Mouse (Mus musculus) E14TG2a.4 (cell line): ENCODE data around the gene Olfr54.

Source experiments
- H3K27me3 ChIP-seq: 2 replicates; pipeline ENCODE4 v1.6.1; 2014; ENCODE audit warnings: low read length, control low read depth; ENCODE audit not compliant: insufficient read depth
- H3K36me3 ChIP-seq: 2 replicates; pipeline ENCODE4 v1.6.1; 2014; ENCODE audit warnings: low read length, control low read depth; ENCODE audit not compliant: insufficient read depth
- H3K4me1 ChIP-seq: replicated peaks from 2 replicates; pipeline ENCODE4 v1.6.1; 2014; ENCODE audit warnings: low read depth, low read length, control low read depth
- H3K4me3 ChIP-seq: replicated peaks from 2 replicates; pipeline ENCODE4 v1.5.1; 2014; ENCODE audit warnings: mild to moderate bottlenecking, low read length
- H3K9me3 ChIP-seq: 2 replicates; pipeline ENCODE4 v1.6.1; 2014; ENCODE audit warnings: low read length, control low read depth
- CTCF ChIP-seq: conservative IDR thresholded peaks from 2 replicates; pipeline ENCODE4 v1.5.1; 2014; ENCODE audit warnings: low read length
- NANOG ChIP-seq: IDR thresholded peaks from 2 replicates; pipeline ENCODE4 v1.6.1; 2014; ENCODE audit warnings: borderline replicate concordance, low read length, mixed read lengths
- POU5F1 ChIP-seq: IDR thresholded peaks from 2 replicates; pipeline ENCODE4 v1.6.1; 2014; ENCODE audit warnings: low read length, borderline replicate concordance

The Olfr54 gene

DNA sequence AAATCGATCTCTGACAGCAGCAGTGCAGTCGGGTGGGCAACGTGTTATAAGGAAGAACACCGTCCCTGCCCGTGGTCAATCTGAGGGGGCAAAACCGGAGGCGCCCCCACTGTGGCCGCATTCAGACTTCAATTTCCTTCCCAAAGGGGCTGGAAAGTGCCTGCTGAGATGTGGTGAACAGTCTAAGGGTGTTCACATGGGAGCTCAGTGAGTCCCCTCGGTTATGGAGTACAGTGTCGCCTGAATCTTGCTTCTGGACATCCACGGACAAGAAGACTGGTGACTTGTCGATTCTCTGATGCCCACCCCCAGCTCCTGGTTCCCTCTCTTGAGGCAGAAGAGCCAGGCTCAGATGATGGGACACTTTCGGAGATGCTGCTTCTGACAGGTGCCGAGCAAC lies 45.6 kb downstream of the Olfr54 start:
- Histone ChIP-seq H3K4me1 (peaks cover 9% of the 10 kb centered on the region), H3K4me3 (peak overlapping the region; percentile 95), H3K36me3 (peaks cover 7% of the 10 kb centered on the region), H3K9me3 (no peaks in the 10 kb centered on the region), H3K27me3 (peaks cover 9% of the 10 kb centered on the region)
- no peak for TF ChIP-seq CTCF
- TF ChIP-seq NANOG, result no peak
- TF ChIP-seq POU5F1, result no peak

DNA sequence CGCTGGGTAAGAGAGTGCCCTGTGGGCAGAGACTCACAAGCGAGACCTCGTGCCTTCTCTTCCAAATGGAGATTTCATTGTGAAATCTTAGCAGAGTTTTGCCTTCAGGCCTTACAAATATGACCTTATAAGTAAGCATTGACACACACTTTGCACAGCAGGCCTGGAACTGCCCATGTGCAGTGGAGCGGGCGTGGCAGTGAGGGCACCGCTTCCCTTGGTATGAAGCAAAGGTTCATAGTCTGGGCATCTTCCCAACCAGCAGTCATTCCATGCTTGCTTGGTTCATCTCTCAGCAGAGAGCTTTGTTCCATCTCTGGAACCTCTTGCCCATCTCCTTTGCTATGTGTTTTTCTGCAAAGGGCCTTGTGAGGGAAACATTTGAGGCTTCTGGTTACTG lies 46.9 kb downstream of the Olfr54 start:
- Histone ChIP-seq H3K36me3 (peaks cover 7% of the 10 kb centered on the region), H3K4me3 (no peak overlapping the region), H3K4me1 (peaks cover 8% of the 10 kb centered on the region), H3K9me3 (no peaks in the 10 kb centered on the region), H3K27me3 (peaks cover 9% of the 10 kb centered on the region)
- TF ChIP-seq NANOG (no peak), CTCF (no peak), POU5F1 (no peak)

DNA sequence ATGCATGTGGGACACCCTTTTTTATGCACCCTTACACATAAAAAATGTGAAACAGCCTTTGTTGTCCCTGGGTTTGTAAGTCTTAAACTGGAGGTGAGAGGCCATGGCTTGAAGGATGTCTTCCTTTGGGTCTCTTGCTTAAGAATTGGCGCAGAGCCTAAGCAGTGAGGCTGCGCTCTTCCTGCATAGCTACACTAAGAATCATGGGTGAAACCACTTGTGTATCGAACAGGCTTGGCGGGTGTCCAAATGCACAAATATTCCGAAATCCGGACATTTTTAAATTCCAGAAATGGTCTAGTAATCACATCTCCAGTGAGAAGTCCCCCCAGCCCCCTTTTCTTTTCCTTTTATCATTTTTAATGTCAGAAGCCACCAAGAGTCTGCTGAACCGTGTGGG lies 49.2 kb downstream of the Olfr54 start:
- no peaks in the 10 kb centered on the region for H3K9me3 ChIP-seq
- H3K27me3 ChIP-seq, result peaks cover 9% of the 10 kb centered on the region
- H3K36me3 ChIP-seq, result peaks cover 9% of the 10 kb centered on the region
- no peak overlapping the region for H3K4me3 ChIP-seq
- H3K4me1 ChIP-seq, result peaks cover 8% of the 10 kb centered on the region
- TF ChIP-seq POU5F1 (no peak), NANOG (no peak), CTCF (no peak)

DNA sequence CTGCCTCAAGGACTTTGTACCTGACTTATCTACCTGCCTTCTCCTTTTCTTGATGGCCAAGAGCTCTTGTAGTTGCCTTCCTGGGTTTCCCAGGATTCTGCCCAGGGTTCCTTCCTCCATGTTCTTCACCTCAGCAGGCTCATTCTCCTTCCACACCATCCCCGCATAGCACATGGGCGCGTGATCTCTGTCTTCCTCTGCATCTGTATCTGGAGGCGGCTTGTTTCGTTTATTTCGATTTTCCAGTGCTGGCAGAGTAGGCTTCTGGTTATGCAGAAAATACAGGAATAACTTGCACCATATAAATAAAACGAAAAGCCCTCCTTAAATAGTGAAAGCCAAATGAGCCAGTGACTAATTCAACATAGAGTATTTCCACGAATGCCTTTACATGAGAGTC lies 49.8 kb downstream of the Olfr54 start:
- Histone ChIP-seq H3K4me3 (no peak overlapping the region), H3K36me3 (peaks cover 9% of the 10 kb centered on the region), H3K4me1 (peaks cover 8% of the 10 kb centered on the region), H3K9me3 (no peaks in the 10 kb centered on the region), H3K27me3 (peaks cover 9% of the 10 kb centered on the region)
- TF ChIP-seq POU5F1, result no peak
- TF ChIP-seq CTCF, result no peak
- no peak for TF ChIP-seq NANOG
